Mouse (Mus musculus) forebrain, embryonic 16.5 days (tissue): Measurements from ENCODE around the gene Zdhhc9. TPM values are rescaled to one million over a fixed set of nuclear protein-coding genes. Genes with fewer than 3 reads are reported as not detected.

ENCODE experiments used
- ATAC-seq: fragments of 200-750 bp; cut with Nextera tagmentation; 2 replicates; pipeline ENCODE4 v1.8.0; 2017; ENCODE audit warnings: mild to moderate bottlenecking, moderate library complexity
- H3K27ac ChIP-seq: fragments of 300-500 bp; sonication (generic); 2 replicates; pipeline ENCODE4 v1.5.1; 2014; ENCODE audit warnings: low read length, control low read depth
- H3K27me3 ChIP-seq: fragments of 300-500 bp; sonication (generic); replicated peaks from 2 replicates; pipeline ENCODE4 v1.6.1; 2014; ENCODE audit warnings: low read length; ENCODE audit not compliant: control insufficient read depth, insufficient read depth
- H3K36me3 ChIP-seq: fragments of 300-500 bp; sonication (generic); 2 replicates; pipeline ENCODE4 v1.6.1; 2014; ENCODE audit not compliant: control insufficient read depth, insufficient read depth
- H3K4me1 ChIP-seq: fragments of 300-500 bp; sonication (generic); replicated peaks from 2 replicates; pipeline ENCODE4 v1.6.1; 2014; ENCODE audit warnings: low read length; ENCODE audit not compliant: control insufficient read depth, insufficient read depth
- H3K4me2 ChIP-seq: fragments of 300-500 bp; sonication (generic); 2 replicates; pipeline ENCODE4 v1.6.1; 2014; ENCODE audit warnings: mild to moderate bottlenecking, low read length, control low read depth
- H3K4me3 ChIP-seq: fragments of 300-500 bp; sonication (generic); replicated peaks from 2 replicates; pipeline ENCODE4 v1.5.1; 2014; ENCODE audit warnings: mild to moderate bottlenecking, low read length, control low read depth
- H3K9ac ChIP-seq: fragments of 300-500 bp; sonication (generic); replicated peaks from 2 replicates; pipeline ENCODE4 v1.6.1; 2014; ENCODE audit warnings: low read depth, low read length, control low read depth
- H3K9me3 ChIP-seq: fragments of 300-500 bp; sonication (generic); 2 replicates; pipeline ENCODE4 v1.6.1; 2016; ENCODE audit warnings: low read length; ENCODE audit not compliant: control insufficient read depth
- WGBS: fragments of 180-500 bp; shearing (Covaris S2); extraction: QIAGEN DNeasy Blood & Tissue Kit; methylation state at CpG from one replicate; pipeline ENCODE4 v1.1.7; 2014; 5-methylcytosine and 5-hydroxymethylcytosine counted together
- polyA plus RNA-seq: library from polyadenylated mRNA; unstranded; fragments of >200 nt; fragmentation: Nextera tagmentation; extraction: Ambion mirVana; gene quantifications from 2 replicates; pipeline ENCODE4 v1.2.1, GENCODE M21; 2015

Zdhhc9 gene
- polyA plus RNA-seq, 1 experiment from 2014 or later = 8.9 TPM

DNA sequence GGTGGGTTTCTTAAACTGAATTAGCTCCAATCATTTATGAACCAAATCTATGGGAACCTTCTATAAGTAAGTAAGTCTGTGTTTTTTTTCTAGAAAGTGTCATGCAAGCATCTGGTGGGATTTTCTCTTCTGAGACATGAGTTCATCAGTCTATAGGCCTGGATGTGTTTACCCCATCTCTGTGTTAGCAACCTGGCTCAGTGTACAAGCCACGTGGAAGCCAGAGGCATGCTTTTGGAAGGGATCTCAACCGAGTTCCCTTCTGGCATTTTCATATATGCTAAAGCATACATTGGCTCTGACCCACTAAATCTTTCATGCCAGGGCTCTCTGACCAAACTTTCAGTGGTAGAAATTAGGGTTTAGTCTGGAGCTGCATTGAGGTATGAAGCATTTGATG lies 54.7 kb downstream of the Zdhhc9 start:
- no peaks in the 10 kb centered on the region for H3K27me3 ChIP-seq
- no peaks in the 10 kb centered on the region for H3K4me1 ChIP-seq
- no peak overlapping the region for H3K4me2 ChIP-seq
- WGBS = 41% methylated on average over 2 of the region's 2 CpGs
- H3K4me3 ChIP-seq = no peak overlapping the region
- no peaks in the 10 kb centered on the region for H3K9me3 ChIP-seq
- peak; percentile 57; the same call in 1 of the 2 replicates for ATAC-seq
- no peak overlapping the region for H3K9ac ChIP-seq
- no peaks in the 10 kb centered on the region for H3K36me3 ChIP-seq
- no peak overlapping the region for H3K27ac ChIP-seq

DNA sequence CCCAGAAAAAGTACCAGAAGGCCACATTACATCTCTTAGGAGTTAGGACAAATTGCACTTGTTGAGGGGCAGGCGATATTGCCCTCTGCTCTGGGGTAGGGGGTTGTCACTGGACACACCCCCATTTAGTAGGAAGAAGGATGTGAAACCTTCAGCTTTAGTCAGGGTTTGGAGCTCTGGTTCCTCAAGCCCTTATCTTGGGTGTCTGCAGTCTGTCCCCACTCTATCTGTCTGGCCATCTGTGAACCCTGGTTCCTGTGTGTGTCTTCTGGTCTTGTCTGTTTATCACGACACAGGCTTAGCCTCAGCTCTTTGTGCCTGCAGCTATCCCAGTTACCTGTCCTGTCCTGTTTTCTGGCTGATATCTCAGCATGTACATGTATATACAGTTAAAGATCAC lies 55.3 kb downstream of the Zdhhc9 start:
- no peaks in the 10 kb centered on the region for H3K36me3 ChIP-seq
- H3K9ac ChIP-seq = no peak overlapping the region
- 93% methylated on average over 2 of the region's 2 CpGs for WGBS
- no peak overlapping the region for H3K4me2 ChIP-seq
- H3K27ac ChIP-seq = no peak overlapping the region
- ATAC-seq = no peak
- no peaks in the 10 kb centered on the region for H3K27me3 ChIP-seq
- no peaks in the 10 kb centered on the region for H3K4me1 ChIP-seq
- no peak overlapping the region for H3K4me3 ChIP-seq
- no peaks in the 10 kb centered on the region for H3K9me3 ChIP-seq

DNA sequence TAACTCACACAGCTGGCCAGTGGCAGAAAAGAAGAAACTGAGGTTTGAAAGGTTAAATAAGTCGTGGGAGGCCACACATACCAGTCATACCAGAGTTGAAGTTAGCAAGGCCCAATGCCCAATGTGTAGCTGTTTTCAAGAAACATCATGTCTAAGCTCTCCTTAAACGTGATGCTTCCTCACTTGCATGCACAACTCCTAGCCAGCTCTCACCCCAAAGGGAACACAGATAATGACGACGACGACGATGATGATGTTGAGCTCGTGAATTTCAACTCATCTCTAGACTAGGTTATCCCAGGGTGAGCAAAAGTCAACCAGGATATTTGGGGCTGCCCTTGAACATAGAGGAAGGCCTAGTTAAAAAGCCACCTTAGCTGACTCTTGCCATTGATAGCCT lies 56.6 kb downstream of the Zdhhc9 start:
- Histone ChIP-seq H3K4me2 (no peak overlapping the region), H3K27ac (no peak overlapping the region), H3K4me1 (no peaks in the 10 kb centered on the region), H3K27me3 (no peaks in the 10 kb centered on the region), H3K4me3 (no peak overlapping the region), H3K36me3 (no peaks in the 10 kb centered on the region), H3K9me3 (no peaks in the 10 kb centered on the region), H3K9ac (no peak overlapping the region)
- ATAC-seq = no peak
- WGBS = 81% methylated on average over 7 of the region's 7 CpGs

DNA sequence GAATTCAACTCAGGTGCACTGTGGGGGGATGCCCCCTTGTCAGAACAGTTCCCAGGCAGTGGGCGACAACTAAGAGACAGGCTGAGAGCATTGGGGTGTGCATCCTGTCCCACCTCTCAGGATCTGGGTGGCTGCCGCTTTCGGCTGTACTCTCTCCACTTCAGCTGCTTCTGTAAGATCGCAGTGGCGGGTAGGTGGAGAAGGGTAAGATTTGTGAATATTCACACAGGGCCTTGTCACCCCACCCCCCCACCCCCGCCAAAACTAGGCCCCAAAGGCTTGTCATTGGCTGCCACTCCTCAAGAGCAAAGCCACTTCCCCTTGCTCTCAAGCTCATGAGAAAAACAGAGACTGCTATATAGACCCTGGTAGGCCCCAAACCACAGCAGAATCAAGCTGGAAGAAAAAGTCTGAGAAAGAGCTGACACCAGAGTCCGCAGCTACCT lies 60.9 kb downstream of the Zdhhc9 start:
- H3K9ac ChIP-seq = no peak overlapping the region
- H3K27ac ChIP-seq = no peak overlapping the region
- 84% methylated on average over 6 of the region's 7 CpGs for WGBS
- no peak for ATAC-seq
- H3K36me3 ChIP-seq = no peaks in the 10 kb centered on the region
- H3K27me3 ChIP-seq = no peaks in the 10 kb centered on the region
- H3K4me3 ChIP-seq = no peak overlapping the region
- no peaks in the 10 kb centered on the region for H3K9me3 ChIP-seq
- no peak overlapping the region for H3K4me2 ChIP-seq
- no peaks in the 10 kb centered on the region for H3K4me1 ChIP-seq

DNA sequence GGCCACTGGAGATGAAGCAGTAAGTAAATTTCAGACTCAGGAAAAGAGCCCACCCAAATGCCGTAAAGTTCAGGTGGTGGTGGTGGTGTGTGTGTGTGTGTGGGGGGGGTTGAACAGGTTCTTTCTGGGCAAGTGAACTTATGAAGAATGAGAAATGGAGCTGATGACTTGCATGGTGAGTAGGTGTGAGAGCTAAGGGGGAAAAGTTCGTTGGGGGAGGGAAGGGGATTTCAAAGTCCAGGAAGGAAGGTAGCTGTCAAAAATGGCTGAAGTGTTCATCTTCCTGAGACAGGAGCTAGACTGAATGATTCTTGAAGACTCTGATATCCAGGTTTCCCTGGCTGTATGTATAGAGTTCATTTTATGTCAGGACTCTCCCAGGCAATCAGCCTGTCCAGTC lies 61.5 kb downstream of the Zdhhc9 start:
- Histone ChIP-seq H3K4me2 (no peak overlapping the region), H3K9me3 (no peaks in the 10 kb centered on the region), H3K4me1 (no peaks in the 10 kb centered on the region), H3K9ac (no peak overlapping the region), H3K27ac (no peak overlapping the region), H3K27me3 (no peaks in the 10 kb centered on the region), H3K36me3 (no peaks in the 10 kb centered on the region), H3K4me3 (no peak overlapping the region)
- 87% methylated on average over 2 of the region's 2 CpGs for WGBS
- no peak for ATAC-seq

DNA sequence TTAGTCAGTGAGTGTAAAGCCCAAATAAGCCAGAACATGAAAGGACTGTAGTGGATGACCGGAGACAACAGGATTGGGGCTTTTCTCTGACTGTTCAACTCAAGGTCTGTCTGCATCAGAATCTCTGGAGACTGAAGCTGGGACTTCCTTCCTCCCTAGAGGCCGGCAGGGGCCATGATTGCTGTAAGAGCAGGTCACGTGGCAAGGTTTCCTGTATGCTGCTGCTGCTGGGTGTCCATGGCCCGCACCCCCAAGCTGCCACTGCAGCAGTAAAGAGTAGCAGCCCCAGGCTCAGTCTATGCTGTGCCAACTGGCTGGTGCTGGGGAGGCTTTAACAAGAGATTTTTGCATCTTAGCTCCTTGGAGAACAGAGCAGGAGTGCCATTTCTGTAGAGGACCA lies 62.4 kb downstream of the Zdhhc9 start, which contains the start of gene Sash3:
TSS of gene Sash3 (plus strand) at position 175 of the 400 bp plus-strand sequence.
- no peak within 1 kb of the TSS for H3K4me3 ChIP-seq
- whole genome bisulfite sequencing = 95% methylated on average over 4 of the region's 4 CpGs

DNA sequence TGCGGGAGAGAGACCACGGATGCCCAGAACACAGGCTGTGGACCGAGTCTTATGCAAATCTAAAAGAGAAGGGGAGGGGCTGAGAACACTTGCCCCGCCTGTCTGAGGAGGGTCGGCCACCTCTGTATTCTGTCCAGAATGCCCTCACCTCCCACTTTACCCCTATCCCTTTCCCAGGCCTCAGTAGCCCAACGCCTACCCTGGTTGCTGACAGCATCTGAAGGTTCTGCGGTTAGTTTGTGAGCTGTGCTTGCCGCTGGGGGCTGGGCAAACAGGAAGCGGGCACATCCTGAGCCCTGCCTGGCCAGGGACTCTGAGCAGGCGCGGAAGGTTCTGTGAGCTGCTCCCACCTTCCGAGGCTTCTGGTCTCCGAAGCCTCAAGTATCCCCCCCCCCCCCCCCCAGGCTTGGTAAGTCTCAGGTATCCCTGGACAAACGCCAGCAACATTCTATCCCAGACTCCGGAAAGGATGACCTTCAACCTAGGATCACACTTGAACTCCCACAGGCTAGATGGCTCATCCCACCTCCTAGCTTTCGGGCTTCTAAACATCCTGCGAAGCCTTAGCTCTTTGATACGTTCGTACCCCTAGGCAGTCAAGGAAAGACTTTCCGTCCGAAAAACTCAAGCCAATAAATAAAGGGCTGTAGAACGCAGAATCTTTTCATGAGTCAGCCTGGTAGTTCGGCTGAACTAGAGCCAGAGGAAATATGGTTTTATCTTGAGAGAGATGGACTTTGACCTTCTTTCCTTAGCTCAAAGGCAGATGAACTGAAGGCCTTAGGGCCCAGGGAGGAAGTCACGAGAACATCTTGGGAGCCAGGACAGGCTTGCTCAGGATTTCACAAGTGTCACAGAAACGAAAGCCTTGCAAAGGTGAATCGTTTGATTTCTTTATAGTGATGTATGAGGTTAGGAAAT lies 65.0 kb downstream of the Zdhhc9 start:
- H3K27ac ChIP-seq = no peak overlapping the region
- peaks cover 3% of the 10 kb centered on the region; the same call in 1 of the 2 replicates for H3K4me1 ChIP-seq
- no peak overlapping the region for H3K4me3 ChIP-seq
- 55% methylated on average over 26 of the region's 26 CpGs for WGBS
- no peak for ATAC-seq
- H3K9ac ChIP-seq = no peak overlapping the region
- no peaks in the 10 kb centered on the region for H3K36me3 ChIP-seq
- no peaks in the 10 kb centered on the region for H3K27me3 ChIP-seq
- no peak overlapping the region for H3K4me2 ChIP-seq
- H3K9me3 ChIP-seq = no peaks in the 10 kb centered on the region

More for the DNA sequence above, 62.4 kb downstream of the Zdhhc9 start, which contains the start of gene Sash3:
- no peaks in the 10 kb centered on the region for H3K4me1 ChIP-seq
- no peak within 1 kb of the TSS for H3K4me2 ChIP-seq
- H3K36me3 ChIP-seq = no peaks in the 10 kb centered on the region
- H3K9me3 ChIP-seq = no peaks in the 10 kb centered on the region
- no peak within 1 kb of the TSS for H3K27ac ChIP-seq
- no peak for ATAC-seq
- H3K9ac ChIP-seq = no peak within 1 kb of the TSS
- no peaks in the 10 kb centered on the region for H3K27me3 ChIP-seq

DNA sequence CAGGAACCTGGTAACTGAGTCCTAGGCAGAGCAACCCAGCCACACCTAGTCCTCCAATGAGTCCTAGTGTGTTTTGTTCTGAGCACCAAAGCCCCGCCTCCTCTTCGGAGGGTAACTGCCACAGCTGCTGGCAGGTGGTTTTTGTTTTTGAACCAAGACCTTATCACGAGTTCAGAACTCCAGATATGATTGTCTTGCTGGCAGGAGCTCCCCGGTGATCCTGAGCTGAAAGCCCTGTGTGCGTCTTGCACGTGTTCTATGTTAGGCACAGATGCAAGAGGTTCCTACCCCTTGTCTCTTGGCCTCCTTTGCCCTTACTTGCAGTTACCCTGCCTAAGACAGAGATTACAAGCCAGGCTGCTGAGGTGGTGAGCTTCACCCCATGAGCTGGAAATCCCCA lies 67.2 kb downstream of the Zdhhc9 start:
- Histone ChIP-seq H3K9ac (no peak overlapping the region), H3K4me2 (no peak overlapping the region), H3K4me3 (no peak overlapping the region), H3K4me1 (peaks cover 3% of the 10 kb centered on the region; the same call in 1 of the 2 replicates), H3K9me3 (no peaks in the 10 kb centered on the region), H3K36me3 (no peaks in the 10 kb centered on the region), H3K27ac (no peak overlapping the region), H3K27me3 (no peaks in the 10 kb centered on the region)
- WGBS = 73% methylated on average over 6 of the region's 6 CpGs
- no peak for ATAC-seq

DNA sequence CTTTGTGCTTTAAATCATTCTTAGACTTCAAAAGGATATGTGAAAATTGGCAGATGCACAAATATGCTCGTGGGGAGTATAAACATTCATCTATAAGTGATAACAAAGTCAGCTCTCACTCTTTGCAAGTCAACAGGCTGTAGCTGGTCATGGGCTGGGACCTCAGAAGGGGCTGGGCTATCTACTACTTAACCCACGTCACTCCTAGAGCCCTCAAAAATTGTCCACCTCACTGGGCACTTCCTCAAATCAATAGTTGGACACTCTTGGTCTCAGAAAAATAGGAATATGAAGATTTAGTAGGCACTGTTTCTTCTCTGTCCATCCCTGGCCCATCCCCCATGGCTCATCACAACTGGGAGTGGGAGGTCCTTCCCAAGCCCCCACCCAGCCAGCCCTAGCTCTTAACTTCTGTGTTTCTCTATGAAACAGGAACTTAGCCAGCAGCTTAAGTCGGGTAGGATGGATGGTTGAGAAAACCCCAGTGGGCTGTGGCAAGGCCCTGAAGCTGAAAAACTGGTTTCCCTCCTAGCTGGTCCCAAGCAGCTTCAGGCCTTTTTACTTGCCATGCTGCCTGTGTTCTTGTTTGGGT lies 68.3 kb downstream of the Zdhhc9 start:
- Histone ChIP-seq H3K9me3 (no peaks in the 10 kb centered on the region), H3K4me3 (no peak overlapping the region), H3K4me2 (no peak overlapping the region), H3K4me1 (peaks cover 3% of the 10 kb centered on the region; the same call in 1 of the 2 replicates), H3K36me3 (no peaks in the 10 kb centered on the region), H3K27me3 (no peaks in the 10 kb centered on the region), H3K9ac (no peak overlapping the region), H3K27ac (no peak overlapping the region)
- 57% methylated on average over 3 of the region's 3 CpGs for WGBS
- no peak for ATAC-seq
